Mouse (Mus musculus) liver, adult 2 months (tissue): ENCODE measurements at regions not wholly inside any gene's neighbourhood (a gene's known extent, or its start where the extent isn't known, plus 50 kb on each side); places are given as distances from the start of the nearest gene placed in this dataset.
"Not testable (repeated sequence)": the region's sequence is repeated elsewhere in the genome, so short reads cannot be mapped to it uniquely, and the experiment has no call there.

Experiments used
- DNase-seq: peaks from one replicate; pipeline ENCODE4 v3.0.0-alpha.2; 2011; ENCODE audit warnings: low read depth, low spot score; ENCODE audit errors: extremely low read depth
- H3K27ac ChIP-seq: fragments of 200-500 bp; replicated peaks from 2 replicates; pipeline ENCODE4 v1.5.1; 2012; ENCODE audit warnings: low read depth, mild to moderate bottlenecking, control low read depth, inconsistent platforms, low read length; ENCODE audit not compliant: insufficient read depth
- H3K27me3 ChIP-seq: fragments of 200-500 bp; 2 replicates; pipeline ENCODE4 v1.6.1; 2012; ENCODE audit warnings: mild to moderate bottlenecking, moderate library complexity, low read length, inconsistent platforms; ENCODE audit not compliant: control insufficient read depth, insufficient read depth
- H3K36me3 ChIP-seq: fragments of 200-500 bp; 2 replicates; pipeline ENCODE4 v1.6.1; 2012; ENCODE audit warnings: low read length, inconsistent platforms; ENCODE audit not compliant: control insufficient read depth, insufficient read depth
- H3K4me1 ChIP-seq: fragments of 200-500 bp; 2 replicates; pipeline ENCODE4 v1.6.1; 2011; ENCODE audit warnings: low read length; ENCODE audit not compliant: control insufficient read depth, insufficient read depth
- H3K4me3 ChIP-seq: fragments of 200-500 bp; 2 replicates; pipeline ENCODE4 v1.5.1; 2011; ENCODE audit warnings: low read depth, mild to moderate bottlenecking, control low read depth, low read length, moderate library complexity; ENCODE audit not compliant: insufficient read depth
- H3K79me2 ChIP-seq: fragments of 200-500 bp; 2 replicates; pipeline ENCODE4 v1.6.1; 2012; ENCODE audit warnings: inconsistent platforms, mild to moderate bottlenecking, low read length, moderate library complexity; ENCODE audit not compliant: control insufficient read depth, insufficient read depth
- H3K9ac ChIP-seq: fragments of 200-500 bp; 2 replicates; pipeline ENCODE4 v1.6.1; 2012; ENCODE audit warnings: low read depth, mild to moderate bottlenecking, control low read depth, inconsistent platforms, low read length
- CTCF ChIP-seq: fragments of 200-500 bp; IDR thresholded peaks from 2 replicates; pipeline ENCODE4 v1.5.1; 2011; ENCODE audit warnings: low read depth, low read length, control low read depth
- POLR2A ChIP-seq: fragments of 200-500 bp; IDR thresholded peaks from 2 replicates; pipeline ENCODE4 v1.6.1; 2011; ENCODE audit warnings: low read length, control low read depth; ENCODE audit not compliant: insufficient read depth; ENCODE audit errors: extremely low read depth
- WGBS: fragments of 180-500 bp; shearing (Covaris S2); methylation state at CpG from one replicate; pipeline ENCODE4 v1.1.7; 2018; 5-methylcytosine and 5-hydroxymethylcytosine counted together

DNA sequence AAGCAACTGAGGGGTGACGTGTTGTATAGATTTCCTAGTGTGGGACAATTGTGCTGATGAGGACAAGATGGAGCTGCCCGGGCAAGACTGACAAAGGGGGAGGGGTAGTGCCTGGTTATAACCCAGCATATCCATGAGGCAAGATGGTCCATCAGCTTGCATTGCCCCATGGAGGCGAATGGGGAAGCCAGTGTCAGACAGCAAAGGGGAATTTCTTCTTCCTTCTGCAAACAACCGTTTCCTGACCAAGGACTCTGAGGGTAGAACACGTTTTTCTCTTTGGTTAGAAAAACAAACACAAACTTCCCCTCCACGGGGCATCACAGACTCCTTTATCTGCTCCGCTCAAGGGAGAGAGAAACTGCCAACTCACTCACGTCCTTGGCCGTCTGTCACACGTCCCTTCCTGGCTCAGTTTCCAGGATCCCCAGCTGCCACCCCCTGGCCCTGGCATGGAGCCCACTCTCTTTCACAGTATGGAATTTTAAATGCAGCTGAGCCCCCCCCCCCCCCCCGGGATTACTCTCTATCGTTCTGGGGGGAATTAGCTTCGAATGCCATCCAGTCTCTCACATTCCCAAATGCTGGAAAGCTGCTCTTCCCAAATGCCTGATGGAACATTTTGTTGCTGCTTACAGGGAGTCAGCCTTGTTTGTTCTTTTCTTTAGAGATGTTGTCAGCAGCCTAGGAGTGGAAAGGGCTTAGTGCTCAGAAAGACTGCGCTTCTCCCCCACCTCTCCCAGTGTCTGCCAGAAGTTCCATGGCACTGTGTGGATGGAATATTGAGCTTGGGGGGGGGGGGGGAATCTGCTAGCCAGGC, 69.3 kb downstream of the Tex35 start:
- TF ChIP-seq CTCF: no peak
- TF ChIP-seq POLR2A: no peak
- WGBS: 15% methylated on average over 14 of the region's 14 CpGs
- H3K4me1 ChIP-seq: peaks cover 2% of the 10 kb centered on the region; the same call in 1 of the 2 replicates
- H3K27ac ChIP-seq: no peak overlapping the region
- no peaks in the 10 kb centered on the region for H3K36me3 ChIP-seq
- no peaks in the 10 kb centered on the region for H3K27me3 ChIP-seq
- H3K79me2 ChIP-seq: no peaks in the 10 kb centered on the region
- peak; percentile 30 for DNase-seq
- no peak overlapping the region for H3K9ac ChIP-seq
- no peak overlapping the region for H3K4me3 ChIP-seq

GRCm38 (mm10) chr1:157038111-157039008, 70.1 kb downstream of the Tex35 start:
- H3K36me3 ChIP-seq: no peaks in the 10 kb centered on the region
- H3K4me3 ChIP-seq: no peak overlapping the region
- H3K79me2 ChIP-seq: no peaks in the 10 kb centered on the region
- TF ChIP-seq CTCF: no peak
- TF ChIP-seq POLR2A: no peak
- H3K9ac ChIP-seq: no peak overlapping the region
- peak; percentile 14 for DNase-seq
- no peak overlapping the region for H3K27ac ChIP-seq
- WGBS: 70% methylated on average over 14 of the region's 14 CpGs
- H3K4me1 ChIP-seq: peaks cover 2% of the 10 kb centered on the region; the same call in 1 of the 2 replicates
- no peaks in the 10 kb centered on the region for H3K27me3 ChIP-seq

DNA sequence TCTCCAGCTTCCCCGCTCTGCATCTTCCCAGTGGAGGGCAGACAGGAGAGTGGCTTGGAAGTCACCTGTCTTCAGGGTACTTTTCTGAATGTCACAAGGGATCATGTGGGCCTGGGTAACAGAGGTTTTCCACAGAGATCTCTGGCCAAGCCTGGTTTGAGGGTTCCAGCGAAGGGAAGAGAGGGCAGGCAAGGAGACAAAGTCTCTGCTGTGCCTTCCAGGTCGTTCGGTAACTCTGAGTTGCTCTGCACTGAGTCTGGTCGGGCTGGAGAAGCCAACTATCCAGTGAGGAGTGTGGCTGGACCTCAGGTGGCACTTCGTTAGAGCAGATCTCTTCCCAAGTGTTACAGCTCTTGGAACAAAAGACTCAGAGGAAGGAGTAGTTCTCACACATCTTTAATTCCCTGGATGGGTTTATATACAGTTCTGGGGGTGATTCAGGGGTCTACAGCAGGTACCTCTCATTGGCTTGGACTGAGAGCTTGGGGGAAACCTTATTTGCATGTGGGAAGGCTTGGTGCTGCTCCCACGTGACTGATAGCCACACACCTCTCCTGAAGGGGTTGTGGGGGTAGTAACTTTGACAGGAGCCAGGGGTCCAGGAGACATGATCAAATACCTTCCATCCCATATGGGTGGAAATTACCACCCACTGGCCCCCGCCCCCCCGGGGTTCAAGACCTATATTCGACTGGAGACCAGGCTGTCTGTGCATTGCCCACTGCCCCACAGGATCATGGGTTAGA, 71.1 kb downstream of the Tex35 start:
- no peak overlapping the region for H3K4me3 ChIP-seq
- H3K36me3 ChIP-seq: no peaks in the 10 kb centered on the region
- TF ChIP-seq CTCF: no peak
- TF ChIP-seq POLR2A: no peak
- no peaks in the 10 kb centered on the region for H3K79me2 ChIP-seq
- 92% methylated on average over 10 of the region's 10 CpGs for WGBS
- H3K27me3 ChIP-seq: no peaks in the 10 kb centered on the region
- no peak overlapping the region for H3K9ac ChIP-seq
- DNase-seq: no peak
- H3K27ac ChIP-seq: no peak overlapping the region
- H3K4me1 ChIP-seq: peaks cover 2% of the 10 kb centered on the region; the same call in 1 of the 2 replicates

GRCm38 (mm10) chr1:157036779-157037178, 71.7 kb downstream of the Tex35 start:
- Histone ChIP-seq H3K27ac (no peak overlapping the region), H3K4me3 (no peak overlapping the region), H3K4me1 (peaks cover 2% of the 10 kb centered on the region; the same call in 1 of the 2 replicates), H3K36me3 (no peaks in the 10 kb centered on the region), H3K27me3 (no peaks in the 10 kb centered on the region), H3K9ac (no peak overlapping the region), H3K79me2 (no peaks in the 10 kb centered on the region)
- WGBS: 82% methylated on average over 4 of the region's 4 CpGs
- no peak for DNase-seq
- TF ChIP-seq CTCF: no peak
- no peak for TF ChIP-seq POLR2A

GRCm38 (mm10) chr1:157035221-157035620, 73.3 kb downstream of the Tex35 start:
- WGBS: 95% methylated on average over 8 of the region's 8 CpGs
- not testable (repeated sequence) for DNase-seq, H3K27ac ChIP-seq

More at GRCm38 (mm10) chr1:157035221-157035620, 73.3 kb downstream of the Tex35 start:
- H3K27me3 ChIP-seq, H3K9ac ChIP-seq, H3K4me1 ChIP-seq, H3K36me3 ChIP-seq, H3K4me3 ChIP-seq, H3K79me2 ChIP-seq: not testable (repeated sequence)
